Mouse (Mus musculus) left cerebral cortex, postnatal 10 days (tissue): ENCODE measurements around the gene Prdx4. TPM values are rescaled to one million over a fixed set of nuclear protein-coding genes. Genes with fewer than 3 reads are reported as not detected.
A peak's percentile ranks its signal among the peaks of the same experiment; 100 is the strongest.
"Not testable (repeated sequence)": the region's sequence is repeated elsewhere in the genome, so short reads cannot be mapped to it uniquely, and the experiment has no call there.

ENCODE experiments used
- DNase-seq, 2 experiments: peaks; one replicate each; pipeline ENCODE4 v3.0.0; 2021 to 2022; ENCODE audit warnings: low spot score in 2 of 2, mixed read lengths in 1 of 2; ENCODE audit errors: extremely low spot score in 1 of 2
- intact Hi-C: fragments of 180-260 bp; cut with DNase I; formaldehyde crosslinking; loops from one replicate; pipeline ENCODE4 v1.15.1; 2025
- total RNA-seq, 2 experiments: library from RNA; stranded (reverse); gene quantifications; 2 replicates each; pipeline ENCODE4 v1.2.3; 2021

The Prdx4 gene
- 10 to 100 TPM; 32.1 to 34.3 TPM for total RNA-seq

DNA sequence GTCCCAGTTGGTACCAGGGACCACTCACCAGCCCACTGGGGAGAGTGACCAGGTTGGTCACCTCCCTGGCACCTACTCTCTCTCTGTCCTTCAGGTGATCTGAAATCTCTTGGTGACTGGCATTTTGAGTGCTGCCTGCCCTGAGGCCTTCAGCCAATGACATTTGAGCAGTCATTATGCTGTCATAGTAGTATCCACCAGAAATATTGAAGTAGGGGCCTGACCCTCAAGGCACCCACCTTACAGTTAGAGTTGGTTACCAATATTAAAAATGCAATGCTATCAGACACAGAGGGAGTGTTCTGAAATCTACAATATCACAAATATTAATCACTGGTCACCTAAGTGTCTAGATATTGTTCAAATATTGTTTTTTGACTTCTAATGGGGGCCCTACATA is at the start of gene Prdx4:
Gene Prdx4, minus strand, starts transcription at position 101 of the 400 bp plus-strand sequence.
- intact Hi-C loops, result no loop called here
- DNase-seq, result no peak

DNA sequence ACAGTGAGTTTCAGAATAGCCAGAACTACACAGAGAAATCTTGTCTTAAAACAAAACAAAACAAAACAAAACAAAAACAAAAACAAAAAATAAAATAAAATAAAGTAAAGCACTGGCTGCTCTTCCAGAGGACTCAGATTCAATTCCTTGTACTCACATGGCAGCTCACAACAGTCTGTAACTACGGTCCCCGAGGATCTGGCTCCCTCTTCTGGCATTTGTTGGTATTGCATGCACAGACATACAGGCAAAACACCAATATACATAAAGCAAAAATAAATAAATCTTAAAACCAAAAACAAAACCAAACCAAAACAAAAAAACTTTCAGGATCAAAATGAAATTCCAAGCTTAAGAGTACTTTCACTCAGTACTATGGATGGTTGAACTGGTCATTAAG is 36.0 kb upstream of the Prdx4 start:
- intact Hi-C loops, result no loop called here

DNA sequence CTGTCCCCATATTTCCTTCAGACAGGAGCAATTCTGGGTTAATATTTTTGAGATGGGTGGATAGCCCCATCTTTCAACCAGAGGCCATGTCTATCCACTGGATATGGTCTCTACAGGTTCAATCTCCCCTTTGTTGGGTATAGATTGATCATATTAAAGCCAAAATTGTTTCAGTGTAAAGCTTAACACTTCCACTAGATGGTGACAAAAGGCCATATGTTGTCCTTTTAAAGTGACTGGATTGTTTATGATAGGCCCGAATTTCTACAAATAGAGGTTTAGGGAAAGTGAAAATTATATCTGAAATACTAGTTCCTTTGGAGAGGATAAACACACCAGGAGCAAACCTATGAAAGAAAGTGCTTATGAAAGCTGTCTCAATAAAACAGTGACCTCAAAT is 34.9 kb upstream of the Prdx4 start:
- DNase-seq, result peak in 1 of 2 experiments; percentile 2
- intact Hi-C loops, result no loop called here

More for the DNA sequence above, 36.0 kb upstream of the Prdx4 start:
- peak in 1 of 2 experiments; percentile 22 for DNase-seq

DNA sequence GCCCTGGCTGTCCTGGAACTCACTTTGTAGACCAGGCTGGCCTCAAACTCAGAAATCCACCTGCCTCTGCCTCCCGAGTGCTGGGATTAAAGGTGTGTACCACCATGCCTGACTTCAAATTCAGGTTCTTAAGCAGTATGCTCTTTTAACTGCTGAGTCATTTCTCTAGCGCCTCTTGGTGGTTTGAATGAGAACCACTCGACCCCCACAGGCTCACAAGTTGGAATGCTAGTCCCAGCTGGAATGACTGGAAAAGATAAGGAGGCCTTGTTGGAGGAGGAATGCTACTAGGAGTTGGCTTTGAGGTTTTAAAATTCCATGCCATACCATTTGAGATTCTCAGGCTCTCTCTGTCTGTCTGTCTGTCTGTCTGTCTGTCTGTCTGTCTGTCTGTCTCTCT is 29.6 kb upstream of the Prdx4 start:
- DNase-seq, intact Hi-C loops: not testable (repeated sequence)

DNA sequence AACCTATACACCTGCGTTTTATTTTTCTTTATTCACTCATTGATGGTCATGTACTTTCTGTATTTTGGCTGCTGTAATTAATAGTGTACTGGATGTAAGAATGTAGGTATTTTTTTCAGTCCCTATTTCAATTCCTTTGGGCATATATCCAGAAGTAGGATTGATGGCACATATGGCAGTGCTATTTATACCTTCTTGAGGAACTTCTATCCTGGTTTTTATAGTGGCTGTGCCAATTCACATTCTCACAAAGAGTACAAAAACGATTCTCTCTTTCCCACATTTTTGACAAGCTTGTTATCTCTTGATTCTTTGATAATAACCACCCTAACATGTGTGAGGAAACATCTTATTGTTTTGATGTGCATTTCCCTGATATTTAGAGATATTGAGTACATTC is 24.5 kb upstream of the Prdx4 start:
- no peak for DNase-seq
- intact Hi-C loops, result no loop called here

DNA sequence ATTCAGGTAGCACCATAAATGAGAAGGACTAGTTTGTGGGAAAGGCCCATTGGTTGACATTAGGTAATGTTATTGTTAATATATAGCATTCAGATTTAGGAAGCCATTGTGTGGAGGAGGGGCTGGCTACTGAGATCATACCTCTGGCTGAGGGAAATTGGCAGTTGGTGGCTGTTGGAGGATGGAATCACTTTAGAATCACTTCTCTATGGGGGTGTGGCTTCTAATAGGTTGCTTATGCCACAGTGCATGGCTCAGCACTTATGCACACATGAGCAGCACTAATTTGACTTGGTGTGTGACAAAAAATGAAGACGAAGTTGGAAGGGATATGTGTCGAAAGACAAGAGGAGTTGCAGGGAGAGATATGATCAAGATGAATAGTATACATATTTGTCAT is 5.7 kb upstream of the Prdx4 start:
- intact Hi-C loops, result no loop called here
- DNase-seq, result no peak

DNA sequence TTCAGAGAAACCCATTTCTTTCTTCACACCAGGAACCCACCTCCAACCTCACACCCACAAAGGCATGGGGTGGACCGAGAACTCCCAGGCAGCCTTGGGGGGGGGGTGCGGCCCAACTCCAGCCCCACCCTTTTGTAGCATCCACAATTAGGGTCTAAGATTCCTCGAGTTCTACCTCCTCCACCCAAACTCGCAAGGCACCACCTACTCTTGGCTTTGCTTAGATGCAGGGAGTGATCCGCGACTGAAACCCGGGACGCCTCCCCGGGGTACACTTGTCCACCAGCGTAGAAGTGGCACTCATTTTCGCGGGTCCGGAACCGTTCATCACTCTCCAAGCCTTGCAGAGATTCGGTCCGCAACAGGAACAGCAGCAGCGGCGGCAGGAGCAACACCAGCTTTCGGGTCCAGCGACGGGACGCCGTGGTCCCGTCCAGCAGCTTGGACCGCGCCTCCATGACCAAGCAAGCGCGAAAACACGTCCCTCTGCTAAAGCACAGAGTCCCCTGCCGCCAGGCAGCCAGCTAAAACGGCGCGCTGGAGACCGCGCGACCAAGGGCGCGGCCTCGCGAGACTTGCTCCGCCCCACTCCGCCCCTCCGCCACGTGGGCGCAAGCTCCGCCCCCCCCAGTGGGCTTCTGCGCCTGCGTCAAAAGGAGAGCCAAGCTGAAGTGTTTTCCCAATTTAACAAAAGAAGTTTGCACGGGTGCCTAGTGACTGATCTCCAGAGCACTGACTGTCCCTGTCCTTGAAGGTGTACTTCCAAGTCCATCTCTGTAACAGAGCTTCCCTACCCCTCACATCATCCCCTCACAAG is 2.4 kb downstream of the Prdx4 start:
- intact Hi-C loops, result no loop called here
- peak; percentile 36 to 89 for DNase-seq

DNA sequence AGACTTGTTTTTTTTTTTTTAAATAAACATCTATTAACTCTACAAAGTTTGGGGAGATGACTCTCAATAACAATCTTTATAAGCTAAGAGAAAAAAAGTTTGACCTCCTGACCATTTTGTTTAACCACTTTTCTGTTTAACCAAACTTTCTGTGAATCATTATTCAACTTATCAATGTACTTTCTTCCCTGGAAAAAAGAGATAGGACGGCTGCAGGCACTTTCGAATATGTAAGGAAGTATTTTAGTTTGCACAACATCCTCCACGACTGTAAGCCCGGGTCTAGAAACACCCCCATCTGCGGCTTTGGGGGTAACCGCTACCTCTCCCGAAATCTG is 3.0 kb downstream of the Prdx4 start:
- DNase-seq, result no peak
- intact Hi-C loops, result no loop called here

DNA sequence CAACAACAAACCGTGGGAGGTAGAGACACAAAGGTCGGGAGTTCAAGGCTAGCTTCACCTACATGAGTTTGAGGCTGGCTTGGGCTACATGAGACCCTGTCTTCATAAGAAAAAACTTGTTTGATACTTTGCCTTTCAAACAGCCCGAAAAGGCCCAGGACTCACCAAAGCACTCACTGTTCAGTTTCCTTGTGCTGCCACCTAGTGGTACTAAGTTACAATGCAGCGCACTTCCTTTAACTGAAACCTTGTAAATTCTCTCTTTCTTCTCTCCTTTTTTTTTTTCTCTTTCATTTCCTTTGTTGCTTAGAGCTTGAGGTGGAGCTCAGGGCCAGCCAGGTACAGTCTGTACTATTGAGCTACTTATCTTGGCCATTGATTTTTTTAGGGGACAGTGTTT is 22.5 kb downstream of the Prdx4 start:
- peak in 1 of 2 experiments; percentile 22 for DNase-seq
- intact Hi-C loops, result loop anchor here (10.0 kb wide), 1 partner anchor 173 kb away; no protein-coding TSS in a partner anchor

DNA sequence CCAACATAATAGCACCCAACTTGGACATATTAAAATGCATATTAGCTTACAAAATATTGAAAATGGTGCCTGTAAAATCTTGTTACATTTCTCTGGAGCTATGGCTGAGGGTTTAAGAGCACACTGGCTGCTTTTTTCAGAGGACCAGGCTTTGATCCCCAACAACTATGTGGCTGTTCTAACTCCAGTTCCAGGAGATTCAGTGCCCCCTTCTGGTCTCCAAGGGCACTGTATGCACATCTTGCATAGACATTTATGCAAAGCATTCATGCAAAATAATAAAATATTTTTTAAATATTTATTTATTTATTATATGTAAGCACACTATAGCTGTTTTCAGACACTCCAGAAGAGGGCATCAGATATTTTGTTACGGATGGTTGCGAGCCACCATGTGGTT is 34.2 kb downstream of the Prdx4 start:
- DNase-seq, result no peak
- intact Hi-C loops, result no loop called here

DNA sequence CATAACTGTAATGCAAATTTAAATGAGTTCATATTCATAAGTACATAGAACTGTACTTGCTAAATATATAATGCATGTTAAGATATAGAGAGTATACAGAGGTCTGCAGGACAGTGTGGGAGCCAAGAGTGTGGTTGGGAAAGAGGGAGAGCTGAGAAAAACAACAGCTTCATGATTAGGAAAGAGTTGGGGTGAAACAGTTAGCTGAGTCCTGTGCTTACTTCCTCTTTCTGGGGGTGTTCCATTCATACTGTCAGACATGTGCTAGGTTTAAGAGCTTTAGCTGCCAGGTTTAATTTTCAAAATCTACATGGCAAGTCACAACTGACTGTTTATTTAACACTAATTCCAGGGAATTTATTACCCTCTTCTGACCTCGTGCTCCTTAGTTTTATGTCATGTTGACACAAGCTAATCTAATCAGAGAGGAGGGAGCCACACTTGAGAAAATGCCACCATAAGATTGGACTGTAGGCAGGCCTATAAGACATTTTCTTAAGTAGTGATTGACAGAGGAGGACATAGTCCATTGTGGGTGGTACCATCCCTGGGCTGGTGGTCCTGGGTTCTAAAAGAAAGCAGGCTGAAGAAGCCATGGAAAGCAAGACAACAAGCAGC is 60.0 kb downstream of the Prdx4 start:
- DNase-seq, result no peak
- intact Hi-C loops, result no loop called here

DNA sequence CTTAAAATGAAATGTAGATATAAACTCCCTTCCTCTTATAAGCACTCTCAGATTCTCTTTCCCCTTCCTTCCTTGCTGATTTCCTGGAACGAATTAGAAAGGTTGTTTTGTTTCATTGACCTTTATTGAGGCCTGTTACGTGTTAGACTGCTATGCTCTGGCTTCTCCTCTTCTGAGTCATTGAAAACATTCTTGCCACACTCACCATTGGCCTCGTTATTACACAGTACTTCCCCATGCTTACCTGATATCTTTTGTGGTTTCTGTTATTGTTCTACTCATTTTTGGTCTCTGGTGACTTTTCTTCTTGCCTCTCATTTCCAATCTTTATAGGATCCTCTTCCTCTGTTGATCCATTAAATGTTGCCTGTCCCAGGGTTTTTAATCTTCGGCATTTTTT is 62.1 kb downstream of the Prdx4 start:
- intact Hi-C loops, result no loop called here
- no peak for DNase-seq

Other genes starting within 250 kb of the Prdx4 start
- gene Magea2, start 247.1 kb downstream of the Prdx4 start, total RNA-seq, result not detected
- not detected for gene Cldn34b2, start 212.3 kb downstream of the Prdx4 start, total RNA-seq
- 10 to 100 TPM; 52.4 to 57.1 TPM for gene Sat1, start 124.3 kb downstream of the Prdx4 start, total RNA-seq
- 10 to 100 TPM; 33.6 to 33.8 TPM for gene Acot9, start 78.3 kb downstream of the Prdx4 start, total RNA-seq